In the genomic region with DNA sequence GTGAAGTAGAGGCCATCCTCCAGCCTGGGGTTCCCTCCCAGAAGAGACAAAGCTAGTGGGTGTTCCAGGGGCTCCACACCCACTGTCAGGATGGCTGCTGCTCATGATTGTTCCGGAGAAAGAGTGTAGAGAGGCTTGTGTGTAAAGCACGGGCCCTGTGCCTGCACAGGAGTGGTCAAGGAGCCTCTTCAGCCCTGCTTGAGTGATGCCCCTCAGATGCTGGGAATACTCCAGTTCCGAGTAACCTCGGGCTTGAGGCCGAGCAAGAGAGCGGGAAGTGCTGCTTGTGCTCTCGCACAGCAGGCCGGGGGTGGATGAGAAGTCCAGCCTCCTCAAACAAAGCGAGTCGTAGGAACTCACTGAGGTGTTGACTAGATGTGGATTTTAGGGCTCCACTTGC, we compare ENCODE assay signal across 16 mouse cellular contexts.
"Had no signal": no experiment of that assay in that cellular context is flagged by ENCODE, and none has a peak within 500 bp of the region (broad histone marks: within the 10 kb centered on the region; RNA-seq: fewer than 3 reads in every experiment).

No protein-coding gene starts in this region.

- H3K9ac ChIP-seq: limb, embryonic 13.5 days; liver, embryonic 14.5 days; neural tube, embryonic 15.5 days had no signal

- H3K27ac ChIP-seq: limb, embryonic 13.5 days; liver, embryonic 14.5 days; midbrain, embryonic 10.5 days; stomach, postnatal 0 days had no signal

- H3K36me3 ChIP-seq: neural tube, embryonic 15.5 days had no signal

- H3K4me2 ChIP-seq: limb, embryonic 13.5 days; lung, embryonic 14.5 days; neural tube, embryonic 15.5 days had no signal

- DNase-seq: kidney, adult 2 months; kidney, postnatal 36 days; left cerebral cortex, postnatal 4 days; lung, embryonic 14.5 days; midbrain, embryonic 14.5 days; right cerebral cortex, adult 18-20 months; right cerebral cortex, postnatal 25 days; thymus, adult 18-20 months; thymus, postnatal 14 days had no signal

- H3K4me3 ChIP-seq: limb, embryonic 13.5 days; midbrain, embryonic 10.5 days; myocyte; neural tube, embryonic 15.5 days had no signal

- H3K27me3 ChIP-seq: limb, embryonic 13.5 days; neural tube, embryonic 15.5 days had no signal

- H3K9me3 ChIP-seq: limb, embryonic 13.5 days; midbrain, embryonic 10.5 days; neural tube, embryonic 15.5 days had no signal

- ATAC-seq: intestine, embryonic 16.5 days had no signal
